Mouse (Mus musculus) v-Abl transformed pro-B cells (cell line): ENCODE measurements around the gene Rnaset2a.
"Not testable (repeated sequence)": the region's sequence is repeated elsewhere in the genome, so short reads cannot be mapped to it uniquely, and the experiment has no call there.

Experiments
- in situ Hi-C, 2 experiments: fragments of 400-800 bp; cut with MboI; formaldehyde crosslinking; loops; one replicate each; pipeline ENCODE4 v1.15.1; 2025; ENCODE audit not compliant: unreplicated experiment in 2 of 2

Gene Rnaset2a

GRCm38 (mm10) chr17:8143802-8144673, 3.9 kb downstream of the Rnaset2a start:
- in situ Hi-C loops, result not testable (repeated sequence)

GRCm38 (mm10) chr17:8140210-8140609, 7.7 kb downstream of the Rnaset2a start:
- in situ Hi-C loops, result not testable (repeated sequence)

GRCm38 (mm10) chr17:8138116-8138515, 9.8 kb downstream of the Rnaset2a start:
- in situ Hi-C loops, result not testable (repeated sequence)

GRCm38 (mm10) chr17:8130849-8131248, 17.0 kb downstream of the Rnaset2a start:
- in situ Hi-C loops, result not testable (repeated sequence)

- in situ Hi-C loops, result not testable (repeated sequence)
Observed at GRCm38 (mm10) chr17:8129578-8129977, 18.3 kb downstream of the Rnaset2a start.

GRCm38 (mm10) chr17:8128326-8128993, 19.4 kb downstream of the Rnaset2a start:
- in situ Hi-C loops, result not testable (repeated sequence)

GRCm38 (mm10) chr17:8124586-8124985, 23.3 kb downstream of the Rnaset2a start:
- in situ Hi-C loops, result not testable (repeated sequence)

GRCm38 (mm10) chr17:8122974-8123373, 24.9 kb downstream of the Rnaset2a start:
- in situ Hi-C loops, result not testable (repeated sequence)

- in situ Hi-C loops, result not testable (repeated sequence)
Observed at GRCm38 (mm10) chr17:8116928-8117327, 31.0 kb downstream of the Rnaset2a start.

- in situ Hi-C loops, result not testable (repeated sequence)
Observed at GRCm38 (mm10) chr17:8116378-8116777, 31.5 kb downstream of the Rnaset2a start.

- in situ Hi-C loops, result not testable (repeated sequence)
Observed at GRCm38 (mm10) chr17:8112199-8112598, 35.7 kb downstream of the Rnaset2a start.

- in situ Hi-C loops, result not testable (repeated sequence)
Observed at GRCm38 (mm10) chr17:8101297-8101609, 46.6 kb downstream of the Rnaset2a start.

- in situ Hi-C loops, result not testable (repeated sequence)
Observed at GRCm38 (mm10) chr17:8100405-8101296, 47.2 kb downstream of the Rnaset2a start.

GRCm38 (mm10) chr17:8096199-8096598, 51.7 kb downstream of the Rnaset2a start:
- in situ Hi-C loops, result not testable (repeated sequence)

GRCm38 (mm10) chr17:8095653-8096052, 52.2 kb downstream of the Rnaset2a start:
- in situ Hi-C loops, result not testable (repeated sequence)

- in situ Hi-C loops, result not testable (repeated sequence)
Observed at GRCm38 (mm10) chr17:8092537-8093526, 55.1 kb downstream of the Rnaset2a start.

GRCm38 (mm10) chr17:8091320-8091719, 56.6 kb downstream of the Rnaset2a start:
- in situ Hi-C loops, result not testable (repeated sequence)

- in situ Hi-C loops, result loop anchor here (25.0 kb wide), 3 partner anchors 117 to 517 kb away; no protein-coding TSS in a partner anchor
Observed at GRCm38 (mm10) chr17:8069847-8070246, 78.0 kb downstream of the Rnaset2a start.
